Mouse (Mus musculus) midbrain, embryonic 15.5 days (tissue): ENCODE results near the gene Wdr5b. TPM values are rescaled to one million over a fixed set of nuclear protein-coding genes. Genes with fewer than 3 reads are reported as not detected.
"Not testable (repeated sequence)": the region's sequence is repeated elsewhere in the genome, so short reads cannot be mapped to it uniquely, and the experiment has no call there.

Experiments used
- ATAC-seq: fragments of 200-750 bp; cut with Nextera tagmentation; replicated peaks from 2 replicates; pipeline ENCODE4 v1.8.0; 2017; ENCODE audit warnings: moderate TSS enrichment
- H3K27ac ChIP-seq: fragments of 300-500 bp; sonication (generic); 2 replicates; pipeline ENCODE4 v1.5.1; 2015; ENCODE audit warnings: mild to moderate bottlenecking, inconsistent platforms
- H3K27me3 ChIP-seq: fragments of 300-500 bp; sonication (generic); replicated peaks from 2 replicates; pipeline ENCODE4 v1.6.1; 2015; ENCODE audit warnings: inconsistent platforms
- H3K36me3 ChIP-seq: fragments of 300-500 bp; sonication (generic); replicated peaks from 2 replicates; pipeline ENCODE4 v1.6.1; 2015; ENCODE audit warnings: inconsistent platforms
- H3K4me1 ChIP-seq: fragments of 300-500 bp; sonication (generic); 2 replicates; pipeline ENCODE4 v1.6.1; 2015; ENCODE audit warnings: inconsistent platforms
- H3K4me2 ChIP-seq: fragments of 300-500 bp; sonication (generic); 2 replicates; pipeline ENCODE4 v1.6.1; 2015; ENCODE audit warnings: inconsistent platforms, mild to moderate bottlenecking, moderate library complexity
- H3K4me3 ChIP-seq: fragments of 300-500 bp; sonication (generic); 2 replicates; pipeline ENCODE4 v1.5.1; 2015; ENCODE audit warnings: mild to moderate bottlenecking, inconsistent platforms
- H3K9ac ChIP-seq: fragments of 300-500 bp; sonication (generic); 2 replicates; pipeline ENCODE4 v1.6.1; 2015; ENCODE audit warnings: mild to moderate bottlenecking, inconsistent platforms
- H3K9me3 ChIP-seq: fragments of 300-500 bp; sonication (generic); 2 replicates; pipeline ENCODE4 v1.6.1; 2016; ENCODE audit warnings: inconsistent platforms
- WGBS: fragments of 180-500 bp; shearing (Covaris S2); methylation state at CpG from one replicate; pipeline ENCODE4 v1.1.7; 2015; ENCODE audit warnings: mixed read lengths; 5-methylcytosine and 5-hydroxymethylcytosine counted together
- polyA plus RNA-seq: library from polyadenylated mRNA; unstranded; fragments of >200 nt; fragmentation: Nextera tagmentation; extraction: Ambion mirVana; gene quantifications from 2 replicates; pipeline ENCODE4 v1.2.1, GENCODE M21; 2015

Gene Wdr5b
- 13.0 and 13.2 TPM in 2 replicates for polyA plus RNA-seq

DNA sequence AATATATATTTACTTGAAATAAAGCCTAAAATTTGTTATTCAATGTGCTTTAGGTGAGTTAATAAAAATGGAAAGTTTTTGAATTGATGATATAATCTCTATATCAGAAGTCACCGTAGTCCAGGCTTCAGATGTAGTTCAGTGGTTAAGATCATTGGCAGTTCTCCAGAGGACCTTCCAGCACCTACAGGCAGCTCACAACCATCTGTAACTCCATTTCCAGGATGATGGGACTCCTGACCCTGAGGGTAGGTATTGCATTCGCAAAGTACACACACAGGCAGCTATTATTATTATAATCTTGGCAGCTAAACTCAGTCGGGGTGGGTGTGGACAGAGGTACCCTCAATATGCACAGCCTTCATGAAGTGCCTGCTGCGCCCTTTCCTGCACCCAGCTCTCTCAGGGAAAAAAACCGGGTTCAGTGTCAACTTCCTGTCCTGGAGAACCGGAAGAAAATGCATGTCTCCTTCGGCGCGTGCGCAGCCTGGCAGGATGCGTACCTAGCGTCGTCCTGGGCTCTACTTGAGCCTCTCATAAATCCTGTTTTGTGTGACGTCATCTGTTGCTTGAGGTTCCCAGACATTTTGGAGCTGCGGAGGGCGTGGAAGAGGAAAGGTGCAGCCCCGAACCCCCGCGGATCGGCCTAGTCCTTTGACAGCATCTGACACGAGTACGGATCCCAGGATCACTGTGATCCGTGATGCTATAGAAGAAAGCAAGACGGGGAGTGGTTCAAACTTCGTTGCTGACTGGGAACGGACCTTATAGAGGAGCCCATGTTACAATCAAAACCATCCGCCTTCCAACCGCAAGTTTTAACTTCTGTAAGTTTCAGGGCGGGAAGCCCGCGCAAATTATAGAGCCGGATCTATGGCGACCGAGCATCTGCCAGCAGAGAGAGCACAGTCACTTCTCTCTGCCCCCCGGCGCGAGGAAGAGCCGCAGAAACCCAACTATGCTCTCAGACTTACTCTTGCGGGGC is at the start of gene Wdr5b:
TSS of gene Wdr5b (plus strand) at position 551 of the 985 bp plus-strand sequence.
- peak within 1 kb of the TSS; percentile 66 for H3K4me3 ChIP-seq
- H3K9ac ChIP-seq, result peak within 1 kb of the TSS; percentile 62
- WGBS, result 2% methylated on average over 39 of the region's 39 CpGs
- peaks cover 13% of the 10 kb centered on the region; the same call in 1 of the 2 replicates for H3K36me3 ChIP-seq
- H3K27me3 ChIP-seq, result no peaks in the 10 kb centered on the region
- H3K27ac ChIP-seq, result peak within 1 kb of the TSS; percentile 76
- H3K4me2 ChIP-seq, result peak within 1 kb of the TSS; percentile 65
- peak; percentile 99 for ATAC-seq
- H3K9me3 ChIP-seq, result no peaks in the 10 kb centered on the region
- H3K4me1 ChIP-seq, result peaks cover 24% of the 10 kb centered on the region

DNA sequence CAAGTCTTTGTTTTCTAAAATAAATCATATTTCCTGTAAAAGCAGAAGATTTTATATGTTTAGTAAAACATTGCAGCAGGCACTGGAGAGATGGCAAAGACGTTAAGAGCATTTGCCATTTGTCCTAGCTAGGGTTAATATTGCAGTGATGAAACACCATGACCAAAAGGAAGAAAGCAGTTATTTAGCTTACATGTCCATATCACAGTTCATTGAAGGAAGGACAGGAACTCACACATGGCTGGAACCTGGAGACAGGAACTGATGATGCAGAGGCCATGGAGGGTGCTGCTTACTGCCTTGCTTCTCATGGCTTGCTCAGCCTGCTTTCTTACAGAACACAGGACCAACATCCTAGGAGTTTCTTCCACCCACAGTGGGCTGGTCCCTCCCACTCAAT is 48.6 kb upstream of the Wdr5b start:
- 88% methylated on average over 1 of the region's 1 CpGs for WGBS
- no peaks in the 10 kb centered on the region for H3K27me3 ChIP-seq
- no peaks in the 10 kb centered on the region for H3K9me3 ChIP-seq
- no peak overlapping the region for H3K4me3 ChIP-seq
- no peak overlapping the region for H3K27ac ChIP-seq
- H3K4me2 ChIP-seq, result no peak overlapping the region
- peaks cover 4% of the 10 kb centered on the region; the same call in 1 of the 2 replicates for H3K4me1 ChIP-seq
- ATAC-seq, result no peak
- H3K9ac ChIP-seq, result no peak overlapping the region
- no peaks in the 10 kb centered on the region for H3K36me3 ChIP-seq

DNA sequence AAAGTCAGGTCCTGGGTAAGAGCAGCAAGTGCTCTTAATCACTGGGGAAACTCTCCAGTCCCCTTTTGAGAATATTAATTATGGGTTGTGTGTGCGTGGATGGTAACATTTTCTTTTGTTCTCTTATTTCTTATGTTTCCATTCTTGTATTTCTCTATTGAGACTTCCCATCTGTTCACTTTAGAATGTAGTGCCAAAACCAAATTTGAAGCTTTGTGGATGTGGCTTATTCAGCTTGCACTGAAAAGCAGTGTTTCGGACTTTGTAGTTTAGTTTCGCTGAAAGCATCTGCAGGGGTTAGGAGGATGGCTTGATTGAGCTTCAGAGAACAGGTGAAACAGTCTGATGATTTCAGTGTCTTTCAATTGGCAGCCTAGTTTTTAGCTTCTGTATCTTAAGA is 47.7 kb upstream of the Wdr5b start:
- ATAC-seq, result no peak
- WGBS, result 84% methylated on average over 3 of the region's 3 CpGs

DNA sequence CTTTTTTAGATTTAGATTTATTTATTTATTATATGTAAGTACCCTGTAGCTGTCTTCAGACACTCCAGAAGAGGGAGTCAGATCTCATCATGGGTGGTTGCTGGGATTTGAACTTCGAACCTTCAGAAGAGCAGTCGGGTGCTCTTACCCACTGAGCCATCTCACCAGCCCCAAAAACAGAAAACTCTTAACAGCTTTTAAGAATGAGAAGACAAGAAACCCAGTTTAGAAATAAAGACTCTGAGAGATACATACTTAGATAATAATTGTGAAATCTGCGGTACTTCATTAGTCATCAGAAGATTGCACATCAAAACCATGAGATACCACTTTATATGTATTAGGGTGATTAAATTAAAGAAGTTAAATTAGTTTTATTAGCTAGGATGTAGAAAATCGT is 42.1 kb upstream of the Wdr5b start:
- ATAC-seq, H3K4me2 ChIP-seq, H3K27ac ChIP-seq, H3K4me3 ChIP-seq, H3K36me3 ChIP-seq, H3K27me3 ChIP-seq, H3K4me1 ChIP-seq, H3K9me3 ChIP-seq, H3K9ac ChIP-seq: not testable (repeated sequence)
- WGBS, result 94% methylated on average over 4 of the region's 4 CpGs

More for the DNA sequence above, 47.7 kb upstream of the Wdr5b start:
- H3K4me3 ChIP-seq, result no peak overlapping the region
- H3K36me3 ChIP-seq, result no peaks in the 10 kb centered on the region
- no peak overlapping the region for H3K4me2 ChIP-seq
- H3K27me3 ChIP-seq, result no peaks in the 10 kb centered on the region
- no peak overlapping the region for H3K27ac ChIP-seq
- no peaks in the 10 kb centered on the region for H3K4me1 ChIP-seq
- H3K9me3 ChIP-seq, result no peaks in the 10 kb centered on the region
- H3K9ac ChIP-seq, result no peak overlapping the region

DNA sequence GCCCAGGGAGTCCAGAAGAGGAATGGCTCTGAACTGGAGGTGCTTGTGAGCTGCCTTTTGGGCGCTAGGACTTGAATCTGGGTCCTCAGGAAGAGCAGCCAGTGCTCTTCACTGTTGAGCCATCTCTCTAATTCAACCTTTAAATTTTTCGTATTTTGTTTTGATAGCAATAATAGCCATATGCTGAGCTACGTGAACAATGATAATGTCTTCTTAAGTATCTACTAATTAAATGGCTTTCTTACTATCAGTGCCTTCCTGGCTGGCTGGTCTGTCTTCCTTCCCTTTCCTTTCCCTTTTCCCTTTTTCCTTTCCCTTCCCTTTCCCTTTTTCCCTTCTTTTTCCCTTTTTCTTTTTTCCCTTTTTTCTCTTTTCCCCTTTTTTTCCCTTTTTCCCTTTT is 32.6 kb upstream of the Wdr5b start:
- Histone ChIP-seq H3K9me3 (no peaks in the 10 kb centered on the region), H3K4me1 (no peaks in the 10 kb centered on the region), H3K4me3 (no peak overlapping the region), H3K9ac (no peak overlapping the region), H3K27me3 (no peaks in the 10 kb centered on the region), H3K27ac (no peak overlapping the region), H3K4me2 (no peak overlapping the region), H3K36me3 (no peaks in the 10 kb centered on the region; the same call in 1 of the 2 replicates)
- 95% methylated on average over 3 of the region's 3 CpGs for WGBS
- ATAC-seq, result no peak

DNA sequence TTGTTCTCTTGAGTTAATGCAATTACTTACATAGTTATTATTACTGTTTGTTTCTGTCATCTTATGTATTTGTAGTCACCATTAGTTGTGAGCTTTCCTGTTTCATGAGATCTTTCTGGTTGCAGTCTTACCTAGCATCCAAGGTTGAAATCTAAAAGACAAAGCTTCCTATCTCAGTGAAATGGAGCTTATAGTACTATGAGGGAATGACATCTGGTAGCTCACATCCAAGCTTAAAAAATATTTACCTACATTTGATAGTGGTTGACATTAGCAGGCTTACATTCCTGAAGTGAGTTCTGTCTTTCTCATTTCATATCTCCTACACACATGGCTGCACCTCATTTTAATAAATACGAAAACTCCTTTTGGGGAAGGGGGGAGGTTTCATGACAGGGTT is 24.7 kb upstream of the Wdr5b start:
- Histone ChIP-seq H3K9ac (no peak overlapping the region), H3K36me3 (peaks cover 8% of the 10 kb centered on the region; the same call in 1 of the 2 replicates), H3K4me1 (no peaks in the 10 kb centered on the region), H3K27me3 (no peaks in the 10 kb centered on the region), H3K4me3 (no peak overlapping the region), H3K4me2 (no peak overlapping the region), H3K9me3 (no peaks in the 10 kb centered on the region), H3K27ac (no peak overlapping the region)
- WGBS, result 100% methylated on average over 1 of the region's 1 CpGs
- ATAC-seq, result no peak

DNA sequence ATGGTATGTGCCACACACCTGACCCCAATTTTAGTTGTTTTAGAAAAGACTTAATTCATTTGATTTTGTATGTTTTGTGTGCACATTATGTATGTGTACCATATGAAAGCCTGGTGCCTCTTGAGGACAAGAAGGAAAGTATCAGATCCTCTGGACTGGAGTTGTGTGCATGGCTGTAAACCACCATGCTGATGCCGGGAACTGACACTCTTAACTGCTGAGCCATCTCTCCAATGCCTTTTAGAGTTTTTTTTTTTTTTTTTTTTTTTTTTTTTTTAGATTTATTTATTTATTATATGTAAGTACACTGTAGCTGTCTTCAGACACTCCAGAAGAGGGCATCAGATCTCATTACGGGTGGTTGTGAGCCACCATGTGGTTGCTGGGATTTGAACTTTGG is 12.9 kb upstream of the Wdr5b start:
- H3K4me3 ChIP-seq, H3K4me2 ChIP-seq, H3K27ac ChIP-seq, ATAC-seq, H3K9ac ChIP-seq, H3K27me3 ChIP-seq, H3K4me1 ChIP-seq, H3K9me3 ChIP-seq: not testable (repeated sequence)
- WGBS, result 89% methylated on average over 1 of the region's 2 CpGs
- H3K36me3 ChIP-seq, result peaks cover 24% of the 10 kb centered on the region; the same call in 1 of the 2 replicates

DNA sequence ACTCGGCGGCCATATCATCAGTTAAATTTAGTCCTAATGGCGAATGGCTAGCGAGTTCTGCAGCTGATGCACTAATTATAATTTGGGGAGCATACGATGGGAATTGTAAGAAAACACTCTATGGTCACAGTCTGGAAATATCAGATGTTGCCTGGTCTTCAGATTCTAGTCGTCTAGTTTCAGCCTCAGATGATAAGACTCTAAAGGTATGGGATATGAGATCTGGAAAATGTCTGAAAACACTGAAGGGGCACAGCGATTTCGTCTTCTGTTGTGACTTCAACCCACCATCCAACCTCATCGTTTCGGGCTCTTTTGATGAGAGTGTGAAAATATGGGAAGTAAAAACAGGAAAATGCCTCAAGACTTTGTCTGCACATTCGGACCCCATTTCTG is 633 bp downstream of the Wdr5b start:
- H3K36me3 ChIP-seq, result peaks cover 15% of the 10 kb centered on the region; the same call in 1 of the 2 replicates
- H3K9ac ChIP-seq, result peak overlapping the region; percentile 62
- H3K4me1 ChIP-seq, result peaks cover 24% of the 10 kb centered on the region
- H3K4me2 ChIP-seq, result peak overlapping the region; percentile 65
- WGBS, result 30% methylated on average over 11 of the region's 11 CpGs
- H3K27ac ChIP-seq, result peak overlapping the region; percentile 76
- no peaks in the 10 kb centered on the region for H3K9me3 ChIP-seq
- no peak; the same call in 1 of the 2 replicates for ATAC-seq
- peak overlapping the region; percentile 66 for H3K4me3 ChIP-seq
- H3K27me3 ChIP-seq, result no peaks in the 10 kb centered on the region

DNA sequence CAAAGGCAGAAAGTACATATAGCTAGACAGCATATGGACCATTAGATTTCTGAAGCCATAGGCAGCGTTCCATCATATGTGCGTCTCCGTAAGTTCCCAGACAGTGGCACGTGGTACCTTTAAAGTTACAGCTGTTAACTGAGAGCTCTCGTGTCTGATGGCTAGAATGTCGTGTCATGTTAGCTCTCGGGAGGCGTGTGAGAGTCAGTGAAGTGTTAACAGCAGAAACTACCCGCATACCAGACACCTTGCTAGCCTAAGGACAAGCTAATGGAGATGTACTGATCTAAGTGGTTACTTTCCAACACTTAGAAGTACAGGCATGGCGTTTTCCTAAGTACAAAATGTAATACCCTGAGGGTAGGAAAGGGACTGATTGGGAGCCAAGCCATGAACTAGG is 2.1 kb downstream of the Wdr5b start:
- H3K9me3 ChIP-seq, result no peaks in the 10 kb centered on the region
- ATAC-seq, result no peak
- H3K9ac ChIP-seq, result no peak overlapping the region
- WGBS, result 89% methylated on average over 10 of the region's 10 CpGs
- peaks cover 14% of the 10 kb centered on the region; the same call in 1 of the 2 replicates for H3K36me3 ChIP-seq
- no peaks in the 10 kb centered on the region for H3K27me3 ChIP-seq
- no peak overlapping the region for H3K27ac ChIP-seq
- no peak overlapping the region for H3K4me3 ChIP-seq
- H3K4me1 ChIP-seq, result peaks cover 24% of the 10 kb centered on the region
- no peak overlapping the region for H3K4me2 ChIP-seq

DNA sequence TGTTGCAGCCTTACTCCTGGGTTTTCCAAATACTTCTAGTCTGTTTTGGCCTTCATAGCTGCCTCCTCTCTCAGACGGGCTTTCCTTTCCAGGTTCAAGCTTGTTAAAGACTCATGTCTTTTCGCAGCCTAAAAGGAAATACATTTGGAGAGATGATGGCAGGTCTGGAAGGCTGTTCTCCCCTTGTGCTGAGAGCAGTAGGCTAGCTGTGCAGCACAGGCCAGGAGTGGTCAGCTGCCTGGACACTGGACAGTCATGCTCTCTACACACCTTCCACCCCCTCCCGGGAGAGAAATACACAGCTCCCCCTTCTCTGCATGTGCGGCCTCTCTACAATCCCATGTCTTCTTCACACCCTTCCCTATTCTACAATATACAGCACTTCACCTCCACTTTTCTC is 3.0 kb downstream of the Wdr5b start:
- H3K4me2 ChIP-seq, result no peak overlapping the region
- no peaks in the 10 kb centered on the region for H3K27me3 ChIP-seq
- ATAC-seq, result no peak
- H3K36me3 ChIP-seq, result peaks cover 18% of the 10 kb centered on the region; the same call in 1 of the 2 replicates
- 90% methylated on average over 4 of the region's 4 CpGs for WGBS
- H3K27ac ChIP-seq, result no peak overlapping the region
- H3K4me3 ChIP-seq, result no peak overlapping the region
- no peak overlapping the region for H3K9ac ChIP-seq
- peaks cover 24% of the 10 kb centered on the region for H3K4me1 ChIP-seq
- H3K9me3 ChIP-seq, result no peaks in the 10 kb centered on the region

DNA sequence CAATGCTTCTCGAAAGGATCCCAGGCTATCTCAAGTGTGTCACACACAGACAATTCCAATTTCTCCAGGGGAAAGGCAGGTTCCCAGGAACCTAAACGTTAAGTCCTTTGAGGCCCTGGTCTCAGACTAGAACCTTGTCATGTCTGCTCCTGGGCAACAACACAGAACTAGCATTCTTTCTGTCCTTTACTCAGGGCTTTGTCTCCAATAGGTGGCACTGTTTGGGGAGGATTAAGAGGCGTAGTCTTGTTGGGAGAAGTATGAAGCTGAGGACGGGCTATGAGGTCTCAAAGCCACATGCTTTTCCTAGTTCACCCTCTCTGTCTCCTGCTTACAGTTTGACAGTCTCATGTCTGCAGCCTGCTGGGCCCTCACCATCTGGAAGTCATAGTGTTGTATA is 6.5 kb downstream of the Wdr5b start:
- H3K4me3 ChIP-seq, result no peak overlapping the region
- peaks cover 18% of the 10 kb centered on the region; the same call in 1 of the 2 replicates for H3K36me3 ChIP-seq
- H3K4me2 ChIP-seq, result no peak overlapping the region
- H3K9me3 ChIP-seq, result no peaks in the 10 kb centered on the region
- no peak overlapping the region for H3K9ac ChIP-seq
- H3K27me3 ChIP-seq, result no peaks in the 10 kb centered on the region
- no peak for ATAC-seq
- 86% methylated on average over 4 of the region's 4 CpGs for WGBS
- peaks cover 10% of the 10 kb centered on the region for H3K4me1 ChIP-seq
- H3K27ac ChIP-seq, result no peak overlapping the region

DNA sequence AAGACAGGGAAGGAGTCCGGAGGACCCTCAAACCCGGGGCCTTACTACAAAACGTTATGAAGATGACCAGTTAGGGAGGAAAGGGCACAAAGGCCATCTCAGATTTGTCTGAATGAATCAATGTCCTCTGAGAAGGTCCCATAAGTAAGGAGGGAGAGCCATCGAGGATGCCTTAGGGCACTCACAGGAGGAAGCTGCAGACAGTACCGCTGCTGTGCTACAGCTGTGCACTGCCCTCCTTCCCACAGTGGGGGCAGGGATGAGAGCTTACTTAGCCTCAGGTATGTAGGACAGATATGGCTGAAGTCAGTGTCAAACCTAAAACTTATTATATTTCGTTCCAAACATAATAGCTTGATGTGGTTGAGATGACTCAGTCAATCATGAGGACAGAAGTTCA is 10.5 kb downstream of the Wdr5b start:
- Histone ChIP-seq H3K4me2 (no peak overlapping the region), H3K9me3 (no peaks in the 10 kb centered on the region), H3K4me3 (no peak overlapping the region), H3K9ac (no peak overlapping the region), H3K27ac (no peak overlapping the region), H3K27me3 (no peaks in the 10 kb centered on the region), H3K36me3 (peaks cover 6% of the 10 kb centered on the region; the same call in 1 of the 2 replicates), H3K4me1 (no peaks in the 10 kb centered on the region)
- no peak for ATAC-seq
- WGBS, result 93% methylated on average over 6 of the region's 6 CpGs
